Mouse (Mus musculus) left cerebral cortex, postnatal 10 days (tissue): ENCODE data around the gene Gm17416. TPM values are rescaled to one million over a fixed set of nuclear protein-coding genes. Genes with fewer than 3 reads are reported as not detected.

Experiments
- DNase-seq, 2 experiments: peaks; one replicate each; pipeline ENCODE4 v3.0.0; 2021 to 2022; ENCODE audit warnings: low spot score in 2 of 2, mixed read lengths in 1 of 2; ENCODE audit errors: extremely low spot score in 1 of 2
- intact Hi-C: fragments of 180-260 bp; cut with DNase I; formaldehyde crosslinking; loops from one replicate; pipeline ENCODE4 v1.15.1; 2025
- total RNA-seq, 2 experiments: library from RNA; stranded (reverse); gene quantifications; 2 replicates each; pipeline ENCODE4 v1.2.3; 2021

Gm17416 gene
- total RNA-seq, 2 experiments from 2014 or later = not detected

DNA sequence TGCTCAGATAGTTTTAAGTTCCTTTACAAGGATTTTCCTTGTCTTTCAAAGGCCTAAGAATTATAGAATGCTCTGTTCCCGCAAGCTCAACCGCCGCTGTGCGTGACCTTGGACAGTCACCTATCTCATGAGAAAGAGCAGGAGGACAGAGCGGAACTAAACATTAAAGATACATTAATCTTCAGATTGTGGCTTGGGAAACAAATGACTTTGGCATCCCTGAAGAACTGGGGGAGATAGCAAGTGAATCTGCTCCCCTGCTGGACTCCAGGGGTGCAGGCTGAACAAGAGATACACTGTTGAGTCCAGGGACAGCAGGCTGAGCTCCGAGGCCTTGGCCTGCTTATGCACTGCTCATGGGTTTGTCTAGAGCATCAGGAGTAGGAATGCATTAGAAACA lies 30.9 kb downstream of the Gm17416 start:
- intact Hi-C loops = no loop called here

DNA sequence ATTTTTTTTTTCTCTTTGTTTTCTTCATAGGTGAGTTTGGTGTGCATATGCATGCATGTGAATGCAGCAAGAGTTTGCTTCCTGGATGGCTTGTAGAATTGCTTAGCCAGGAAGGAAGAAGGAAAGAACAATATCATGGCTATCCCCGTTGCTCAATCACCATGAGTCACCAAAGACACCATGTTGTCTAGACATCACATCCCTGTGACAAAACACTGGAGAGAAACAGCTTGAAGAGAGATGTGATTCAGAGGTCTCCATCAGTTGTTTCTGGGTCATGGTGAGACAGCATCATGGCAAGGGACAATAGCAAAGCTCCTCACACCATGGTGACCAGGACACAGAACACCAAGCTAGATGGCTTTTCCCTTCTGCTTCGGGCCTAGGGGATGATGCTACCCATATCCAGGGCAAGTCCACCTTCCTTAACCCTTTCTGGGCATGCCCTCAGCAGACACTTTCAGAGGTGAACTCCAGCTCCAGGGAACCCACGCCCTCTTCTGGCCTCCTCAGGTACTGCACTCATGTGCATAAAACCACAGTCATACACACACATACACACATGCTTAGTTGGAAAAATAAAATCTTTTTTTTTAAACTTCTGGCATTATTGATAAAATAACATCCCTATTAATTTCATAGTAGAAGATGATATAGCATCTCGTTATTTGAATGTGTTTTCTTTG lies 32.3 kb downstream of the Gm17416 start:
- no peak for DNase-seq
- intact Hi-C loops = no loop called here

More for the DNA sequence above, 30.9 kb downstream of the Gm17416 start:
- no peak for DNase-seq

DNA sequence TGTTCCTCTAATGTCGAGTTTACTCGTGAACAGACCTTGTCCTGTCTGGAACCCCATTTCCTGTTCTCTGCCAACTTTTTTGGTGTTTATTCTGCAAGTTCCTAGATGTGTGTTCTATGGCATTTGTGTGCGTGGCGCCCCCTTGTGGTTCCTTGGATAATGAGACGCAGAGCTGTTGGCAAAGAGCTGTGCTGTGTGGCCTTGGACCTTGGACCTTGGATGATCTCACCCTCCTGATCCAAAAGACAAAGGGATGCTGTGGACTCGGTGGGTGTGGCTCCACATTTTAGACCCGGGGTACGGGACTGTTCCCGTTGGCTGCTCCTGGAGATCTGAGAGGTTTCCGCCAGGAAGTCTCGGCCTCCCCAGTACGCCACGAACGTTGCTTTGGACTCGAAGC lies 34.9 kb downstream of the Gm17416 start, which contains the start of gene Defb36:
Defb36 (plus strand) TSS at position 271 of the 400 bp plus-strand sequence.
- DNase-seq = no peak
- intact Hi-C loops = no loop called here

DNA sequence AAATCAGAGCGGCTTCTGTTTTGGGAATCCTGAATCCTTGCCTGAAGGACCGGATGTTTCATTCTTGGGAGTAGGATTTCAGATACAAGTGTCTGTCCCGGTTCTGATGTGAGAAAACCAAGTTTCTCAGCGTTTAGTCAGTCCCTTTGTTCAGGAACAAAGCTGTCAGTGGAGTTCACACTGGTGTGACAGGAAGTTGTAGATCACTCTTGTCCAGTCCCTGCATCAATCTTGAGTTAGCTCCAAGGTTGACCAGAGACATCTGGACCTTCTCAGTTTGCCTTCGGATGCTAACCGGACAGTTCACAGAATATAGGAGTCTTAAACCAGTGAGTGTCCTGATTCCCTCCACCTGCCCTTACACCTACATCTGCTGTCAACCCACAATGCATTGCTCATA lies 38.6 kb downstream of the Gm17416 start:
- intact Hi-C loops = no loop called here

DNA sequence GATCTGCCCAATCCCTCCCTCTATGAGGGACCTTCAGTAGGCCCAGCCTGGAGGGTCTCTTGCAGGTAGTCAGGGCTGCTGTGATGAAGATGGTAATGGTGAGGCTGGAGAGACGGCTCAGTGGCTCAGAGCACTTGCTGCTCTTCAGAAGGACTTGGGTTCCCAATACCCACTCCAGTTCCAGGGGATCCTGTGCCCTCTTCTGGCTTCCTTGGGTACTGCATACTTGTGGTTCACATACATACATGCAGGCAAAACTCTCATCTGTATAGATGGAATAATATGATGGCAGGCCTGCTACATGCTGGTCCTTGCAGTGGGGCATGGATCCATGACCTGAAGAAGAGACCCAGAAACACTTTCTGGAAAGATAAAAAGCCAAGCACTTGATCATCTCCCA lies 39.6 kb downstream of the Gm17416 start:
- intact Hi-C loops = no loop called here
- no peak for DNase-seq

More for the DNA sequence above, 38.6 kb downstream of the Gm17416 start:
- DNase-seq = no peak

DNA sequence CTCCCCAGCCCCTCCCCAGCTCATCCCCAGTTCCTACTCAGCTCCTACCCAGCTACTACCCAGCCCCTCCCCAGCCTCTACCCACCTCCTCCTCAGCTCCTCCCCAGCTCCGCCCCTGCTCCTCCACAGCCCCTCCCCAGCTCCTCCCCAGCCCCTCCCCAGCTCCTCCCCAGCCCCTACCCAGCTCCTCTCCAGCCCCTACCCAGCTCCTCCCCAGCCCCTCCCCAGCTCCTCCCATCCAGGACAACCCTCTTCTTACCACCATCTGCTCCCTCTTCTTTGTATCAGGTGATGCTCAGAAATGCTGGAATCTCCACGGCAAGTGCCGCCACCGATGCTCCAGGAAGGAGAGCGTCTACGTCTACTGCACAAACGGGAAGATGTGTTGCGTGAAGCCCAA lies 43.1 kb downstream of the Gm17416 start:
- intact Hi-C loops = loop anchor here (10.0 kb wide), 1 partner anchor 223 kb away; the partner anchor contains the start of gene Bcl2l1
- peak in 1 of 2 experiments; percentile 45 for DNase-seq

DNA sequence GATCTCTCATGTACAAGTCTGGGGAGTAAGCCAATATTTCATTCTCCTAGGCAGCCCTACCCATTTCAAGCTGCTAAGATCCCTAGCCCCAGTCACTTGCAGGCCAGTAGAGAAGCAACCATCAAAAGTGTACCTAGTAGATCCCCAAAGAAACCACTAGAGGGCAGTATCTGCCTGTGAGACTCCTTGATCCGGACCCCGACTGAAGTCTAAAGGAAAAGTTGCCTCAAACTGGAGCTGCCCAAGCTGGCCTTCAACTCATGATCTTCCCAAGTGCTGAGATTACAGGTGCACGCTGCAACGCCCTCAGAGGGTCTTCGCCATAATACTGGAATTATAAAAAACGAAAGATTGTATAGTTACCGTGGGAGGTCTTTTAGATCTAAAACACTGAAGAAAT lies 46.4 kb downstream of the Gm17416 start:
- intact Hi-C loops = loop anchor here (2.0 to 10.0 kb wide), 3 partner anchors 42 to 219 kb away; partner anchors contain the start of gene Bcl2l1
- peak; percentile 31 to 78 for DNase-seq

DNA sequence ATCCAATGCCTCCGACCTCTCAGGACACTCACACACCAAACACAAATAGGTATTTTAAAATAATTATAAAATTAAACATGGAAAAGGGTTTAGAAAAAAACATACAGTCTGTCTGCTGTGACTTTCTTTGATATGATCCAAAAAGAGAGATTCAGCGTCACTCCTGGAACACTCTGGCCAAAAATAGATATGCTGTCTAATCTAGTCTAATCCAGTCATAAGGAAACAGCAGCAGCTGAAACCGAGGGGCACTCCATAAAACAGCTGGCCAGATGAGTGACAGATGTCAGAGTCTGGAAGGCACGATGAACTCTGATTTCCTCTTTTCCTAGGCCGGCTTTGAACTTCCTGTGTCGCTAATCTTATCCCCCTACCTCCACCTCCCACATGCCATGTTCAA lies 47.3 kb downstream of the Gm17416 start:
- no peak for DNase-seq
- intact Hi-C loops = loop anchor here (5.0 to 10.0 kb wide), 2 partner anchors 41 to 218 kb away; partner anchors contain the start of gene Bcl2l1

DNA sequence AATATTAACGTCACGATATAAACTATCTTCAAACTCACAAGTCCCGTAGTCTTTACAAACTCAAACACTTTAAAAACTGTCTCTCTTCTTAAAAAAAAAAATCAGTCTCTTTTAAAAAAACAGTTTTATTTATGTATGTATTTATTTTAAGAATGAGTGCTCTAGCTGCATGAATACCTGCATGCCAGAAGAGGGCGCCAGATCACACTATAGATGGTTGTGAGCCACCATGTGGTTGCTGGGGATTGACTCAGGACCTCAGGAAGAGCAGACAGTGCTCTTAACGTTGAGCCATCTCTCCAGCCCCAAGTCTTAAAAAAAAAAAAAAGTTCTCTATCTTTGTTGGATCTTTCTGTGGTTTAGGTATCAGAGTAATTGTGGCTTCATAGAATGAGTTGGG lies 48.2 kb downstream of the Gm17416 start:
- intact Hi-C loops = loop anchor here (5.0 to 10.0 kb wide), 2 partner anchors 40 to 217 kb away; partner anchors contain the start of gene Bcl2l1
- no peak for DNase-seq

Other genes starting within 250 kb of the Gm17416 start
- 100 to 1,000 TPM; 106 to 107 TPM for gene Rbck1, start 236.7 kb upstream of the Gm17416 start, total RNA-seq
- gene Trib3, start 225.3 kb upstream of the Gm17416 start, total RNA-seq = 1 to 10 TPM in 1 of 2 experiments, under 1 TPM in 1; 0.49 to 1.0 TPM
- gene Nrsn2, start 192.7 kb upstream of the Gm17416 start, total RNA-seq = 10 to 100 TPM; 37.5 to 53.4 TPM
- 10 to 100 TPM; 35.3 to 38.0 TPM for gene Sox12, start 171.3 kb upstream of the Gm17416 start, total RNA-seq
- gene Zcchc3, start 154.3 kb upstream of the Gm17416 start, total RNA-seq = 10 to 100 TPM; 10.6 to 10.9 TPM
- 1 to 10 TPM; 3.4 to 3.7 TPM for gene 6820408C15Rik, start 153.8 kb upstream of the Gm17416 start, total RNA-seq
- gene Defb23, start 104.7 kb upstream of the Gm17416 start, total RNA-seq = not detected
- gene Defb20, start 92.3 kb upstream of the Gm17416 start, total RNA-seq = not detected
- gene Defb22, start 79.2 kb upstream of the Gm17416 start, total RNA-seq = not detected
- not detected for gene Defb26, start 57.6 kb upstream of the Gm17416 start, total RNA-seq
- gene Defb28, start 51.1 kb upstream of the Gm17416 start, total RNA-seq = not detected
- gene Defb29, start 29.2 kb upstream of the Gm17416 start, total RNA-seq = not detected
- not detected for gene Defb21, start 3.4 kb downstream of the Gm17416 start, total RNA-seq
- not detected for gene Defb19, start 11.0 kb downstream of the Gm17416 start, total RNA-seq
- gene Defb45, start 30.1 kb downstream of the Gm17416 start, total RNA-seq = not detected
- gene Defb36, start 35.0 kb downstream of the Gm17416 start, total RNA-seq = not detected
- not detected for gene Defb25, start 53.7 kb downstream of the Gm17416 start, total RNA-seq
- gene Rem1, start 57.6 kb downstream of the Gm17416 start, total RNA-seq = 1 to 10 TPM; 1.5 TPM
- gene H13, start 100.1 kb downstream of the Gm17416 start, total RNA-seq = 100 to 1,000 TPM in 1 of 2 experiments, 10 to 100 TPM in 1; 99.7 to 115 TPM
- gene Mcts2, start 117.7 kb downstream of the Gm17416 start, total RNA-seq = 10 to 100 TPM; 22.9 to 28.1 TPM
- gene Id1, start 166.9 kb downstream of the Gm17416 start, total RNA-seq = 10 to 100 TPM; 20.6 to 24.5 TPM
- gene Cox4i2, start 184.8 kb downstream of the Gm17416 start, total RNA-seq = 1 to 10 TPM; 1.7 to 1.8 TPM